Mouse (Mus musculus) liver, embryonic 16.5 days (tissue): Measurements from ENCODE around the gene Clip4. TPM values are rescaled to one million over a fixed set of nuclear protein-coding genes. Genes with fewer than 3 reads are reported as not detected.
A peak's percentile ranks its signal among the peaks of the same experiment; 100 is the strongest.

Experiments
- ATAC-seq: fragments of 200-750 bp; cut with Nextera tagmentation; 2 replicates; pipeline ENCODE4 v1.8.0; 2017; ENCODE audit warnings: low read depth, mild to moderate bottlenecking, moderate number of reproducible peaks, moderate library complexity
- H3K27ac ChIP-seq: fragments of 300-500 bp; sonication (generic); 2 replicates; pipeline ENCODE4 v1.5.1; 2014; ENCODE audit warnings: mild to moderate bottlenecking, low read length
- H3K27me3 ChIP-seq: fragments of 300-500 bp; sonication (generic); 2 replicates; pipeline ENCODE4 v1.6.1; 2014; ENCODE audit warnings: low read depth, low read length, mixed read lengths; ENCODE audit not compliant: control insufficient read depth, insufficient read depth
- H3K36me3 ChIP-seq: fragments of 300-500 bp; sonication (generic); 2 replicates; pipeline ENCODE4 v1.6.1; 2014; ENCODE audit warnings: mild to moderate bottlenecking; ENCODE audit not compliant: control insufficient read depth, insufficient read depth
- H3K4me1 ChIP-seq: fragments of 300-500 bp; sonication (generic); 2 replicates; pipeline ENCODE4 v1.6.1; 2014; ENCODE audit warnings: low read depth, low read length, mixed read lengths; ENCODE audit not compliant: control insufficient read depth
- H3K4me2 ChIP-seq: fragments of 300-500 bp; sonication (generic); 2 replicates; pipeline ENCODE4 v1.6.1; 2014; ENCODE audit warnings: low read depth, low read length, mixed read lengths
- H3K4me3 ChIP-seq: fragments of 300-500 bp; sonication (generic); 2 replicates; pipeline ENCODE4 v1.5.1; 2014; ENCODE audit warnings: low read depth, mild to moderate bottlenecking, low read length
- H3K9ac ChIP-seq: fragments of 300-500 bp; sonication (generic); 2 replicates; pipeline ENCODE4 v1.6.1; 2014; ENCODE audit warnings: low read depth, low read length
- H3K9me3 ChIP-seq: fragments of 300-500 bp; sonication (generic); replicated peaks from 2 replicates; pipeline ENCODE4 v1.6.1; 2016; ENCODE audit warnings: low read length; ENCODE audit not compliant: control insufficient read depth
- WGBS: fragments of 180-500 bp; shearing (Covaris S2); extraction: QIAGEN DNeasy Blood & Tissue Kit; methylation state at CpG from one replicate; pipeline ENCODE4 v1.1.7; 2014; ENCODE audit not compliant: insufficient replicate concordance; 5-methylcytosine and 5-hydroxymethylcytosine counted together
- polyA plus RNA-seq: library from polyadenylated mRNA; unstranded; fragments of >200 nt; fragmentation: Nextera tagmentation; extraction: Ambion mirVana; gene quantifications from 2 replicates; pipeline ENCODE4 v1.2.1, GENCODE M21; 2015

The Clip4 gene
- polyA plus RNA-seq, 1 experiment from 2014 or later = 0.19 TPM

- Histone ChIP-seq H3K36me3 (no peaks in the 10 kb centered on the region), H3K27ac (no peak overlapping the region), H3K27me3 (no peaks in the 10 kb centered on the region), H3K9me3 (no peaks in the 10 kb centered on the region), H3K4me2 (no peak overlapping the region), H3K4me3 (no peak overlapping the region), H3K4me1 (no peaks in the 10 kb centered on the region), H3K9ac (no peak overlapping the region)
- WGBS = 78% methylated on average over 4 of the region's 4 CpGs
- no peak for ATAC-seq
These were observed 35.6 kb downstream of the Clip4 start for GRCm38 (mm10) chr17:71803876-71804275.

DNA sequence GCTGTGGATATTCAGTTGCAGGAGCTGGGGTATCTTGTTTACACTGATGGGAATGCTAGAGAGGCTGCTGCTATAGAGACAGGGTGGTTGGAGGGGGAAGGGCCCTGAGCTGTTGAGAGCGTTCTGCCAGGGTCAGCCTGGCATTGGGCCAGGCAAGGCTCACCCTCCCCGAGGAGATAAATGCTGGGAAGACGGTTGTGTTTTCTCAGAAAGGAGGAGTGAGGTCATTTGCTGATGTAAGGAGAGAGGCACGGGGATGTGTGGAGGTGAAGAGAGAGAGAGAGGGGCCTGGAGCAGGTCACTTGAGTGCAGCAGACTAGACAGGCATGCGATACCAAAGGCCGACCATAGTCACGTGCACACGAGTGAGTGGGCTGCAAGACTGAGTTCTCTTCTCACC is 42.8 kb downstream of the Clip4 start:
- Histone ChIP-seq H3K27me3 (no peaks in the 10 kb centered on the region), H3K9me3 (no peaks in the 10 kb centered on the region), H3K4me3 (no peak overlapping the region), H3K4me2 (no peak overlapping the region), H3K36me3 (no peaks in the 10 kb centered on the region), H3K4me1 (no peaks in the 10 kb centered on the region), H3K27ac (no peak overlapping the region), H3K9ac (no peak overlapping the region)
- ATAC-seq = no peak
- WGBS = 53% methylated on average over 8 of the region's 8 CpGs

DNA sequence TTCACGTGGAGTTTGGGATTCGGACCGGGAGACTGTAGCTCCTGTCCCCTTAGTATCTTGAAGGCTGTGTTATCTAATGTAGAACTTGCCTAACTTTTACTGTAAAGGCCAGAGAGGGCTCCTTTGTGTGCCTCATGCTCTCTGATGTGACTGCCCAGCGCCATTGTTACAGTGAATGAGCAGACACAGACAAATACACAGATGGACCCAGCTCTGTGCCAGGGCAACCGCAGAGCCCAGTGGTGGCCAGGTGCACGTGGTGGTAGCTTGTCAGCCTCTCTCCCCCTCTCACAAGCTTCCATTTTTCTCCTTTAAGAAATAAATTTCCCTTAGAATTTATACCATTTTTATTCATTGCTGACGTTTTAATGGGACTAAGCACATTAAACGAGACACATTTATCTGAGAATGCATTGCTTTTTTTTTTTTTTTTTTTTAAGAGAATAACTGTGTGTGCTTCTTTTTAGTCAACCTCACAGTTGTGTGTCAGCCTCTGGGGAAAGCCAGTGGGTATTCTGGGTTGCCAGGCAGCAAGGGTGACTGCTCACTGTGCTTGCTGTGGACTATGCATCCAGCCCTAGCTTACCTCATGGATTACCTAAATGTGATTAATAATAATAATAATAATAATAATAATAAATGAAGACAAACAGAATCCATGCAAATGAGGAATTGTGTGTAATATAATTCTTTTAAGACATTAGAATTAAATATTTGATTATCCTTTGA is 48.0 kb downstream of the Clip4 start:
- Histone ChIP-seq H3K27me3 (no peaks in the 10 kb centered on the region), H3K36me3 (no peaks in the 10 kb centered on the region), H3K4me1 (no peaks in the 10 kb centered on the region), H3K4me2 (no peak overlapping the region), H3K9me3 (no peaks in the 10 kb centered on the region), H3K27ac (no peak overlapping the region), H3K4me3 (no peak overlapping the region), H3K9ac (no peak overlapping the region)
- 71% methylated on average over 8 of the region's 8 CpGs for WGBS
- ATAC-seq = no peak

GRCm38 (mm10) chr17:71823622-71824306 is 55.5 kb downstream of the Clip4 start:
- Histone ChIP-seq H3K4me1 (no peaks in the 10 kb centered on the region), H3K27ac (no peak overlapping the region), H3K4me3 (no peak overlapping the region), H3K9ac (no peak overlapping the region), H3K27me3 (no peaks in the 10 kb centered on the region), H3K36me3 (no peaks in the 10 kb centered on the region), H3K4me2 (no peak overlapping the region), H3K9me3 (no peaks in the 10 kb centered on the region)
- WGBS = 68% methylated on average over 8 of the region's 8 CpGs
- no peak for ATAC-seq

DNA sequence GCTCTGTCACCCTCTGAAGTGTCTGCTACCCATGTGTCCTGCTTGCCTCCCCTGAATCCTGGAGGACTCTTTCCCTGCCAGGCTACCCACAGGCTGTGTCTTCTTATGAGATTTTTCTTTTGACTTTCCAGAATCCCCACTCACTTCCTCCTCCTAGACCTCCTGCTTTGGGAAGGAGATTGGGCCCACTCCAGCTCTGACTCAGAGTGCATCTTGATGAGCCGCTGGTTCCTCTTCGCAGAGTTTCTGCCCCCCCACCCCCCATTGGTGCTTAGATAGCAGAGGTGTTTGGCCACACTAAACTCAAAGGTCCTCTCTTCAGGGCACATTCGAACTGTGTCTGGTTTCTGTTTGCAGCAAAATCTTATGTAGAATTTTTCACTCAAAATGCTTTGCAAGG is 58.3 kb downstream of the Clip4 start:
- no peak overlapping the region for H3K4me3 ChIP-seq
- 47% methylated on average over 3 of the region's 3 CpGs for WGBS
- H3K27ac ChIP-seq = no peak overlapping the region
- H3K9ac ChIP-seq = no peak overlapping the region
- H3K4me2 ChIP-seq = no peak overlapping the region
- H3K9me3 ChIP-seq = no peaks in the 10 kb centered on the region
- H3K36me3 ChIP-seq = no peaks in the 10 kb centered on the region
- H3K27me3 ChIP-seq = no peaks in the 10 kb centered on the region
- ATAC-seq = no peak
- H3K4me1 ChIP-seq = no peaks in the 10 kb centered on the region

DNA sequence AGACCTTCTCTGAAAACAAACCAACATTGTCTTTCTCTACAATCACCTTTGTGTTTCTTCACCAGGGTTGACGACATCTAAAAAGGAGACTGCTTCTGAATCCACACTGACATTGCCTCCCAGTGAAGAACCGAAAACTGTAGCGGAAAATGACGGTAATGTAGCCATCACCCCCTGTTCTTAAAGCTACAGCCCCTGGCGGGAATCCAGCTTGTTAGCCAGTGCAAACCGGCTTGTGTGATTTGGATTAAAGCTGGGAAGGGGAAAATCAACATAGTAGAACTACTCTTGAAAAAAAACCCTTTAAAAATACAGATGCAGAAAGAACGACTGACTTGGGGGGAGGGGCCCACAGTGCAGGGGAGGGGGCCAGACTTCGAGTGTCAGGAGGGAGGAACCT is 59.4 kb downstream of the Clip4 start:
- no peaks in the 10 kb centered on the region for H3K4me1 ChIP-seq
- H3K4me2 ChIP-seq = no peak overlapping the region
- H3K9me3 ChIP-seq = no peaks in the 10 kb centered on the region
- ATAC-seq = no peak
- H3K36me3 ChIP-seq = no peaks in the 10 kb centered on the region
- WGBS = 61% methylated on average over 8 of the region's 8 CpGs
- no peak overlapping the region for H3K27ac ChIP-seq
- H3K9ac ChIP-seq = no peak overlapping the region
- no peaks in the 10 kb centered on the region for H3K27me3 ChIP-seq
- no peak overlapping the region for H3K4me3 ChIP-seq

DNA sequence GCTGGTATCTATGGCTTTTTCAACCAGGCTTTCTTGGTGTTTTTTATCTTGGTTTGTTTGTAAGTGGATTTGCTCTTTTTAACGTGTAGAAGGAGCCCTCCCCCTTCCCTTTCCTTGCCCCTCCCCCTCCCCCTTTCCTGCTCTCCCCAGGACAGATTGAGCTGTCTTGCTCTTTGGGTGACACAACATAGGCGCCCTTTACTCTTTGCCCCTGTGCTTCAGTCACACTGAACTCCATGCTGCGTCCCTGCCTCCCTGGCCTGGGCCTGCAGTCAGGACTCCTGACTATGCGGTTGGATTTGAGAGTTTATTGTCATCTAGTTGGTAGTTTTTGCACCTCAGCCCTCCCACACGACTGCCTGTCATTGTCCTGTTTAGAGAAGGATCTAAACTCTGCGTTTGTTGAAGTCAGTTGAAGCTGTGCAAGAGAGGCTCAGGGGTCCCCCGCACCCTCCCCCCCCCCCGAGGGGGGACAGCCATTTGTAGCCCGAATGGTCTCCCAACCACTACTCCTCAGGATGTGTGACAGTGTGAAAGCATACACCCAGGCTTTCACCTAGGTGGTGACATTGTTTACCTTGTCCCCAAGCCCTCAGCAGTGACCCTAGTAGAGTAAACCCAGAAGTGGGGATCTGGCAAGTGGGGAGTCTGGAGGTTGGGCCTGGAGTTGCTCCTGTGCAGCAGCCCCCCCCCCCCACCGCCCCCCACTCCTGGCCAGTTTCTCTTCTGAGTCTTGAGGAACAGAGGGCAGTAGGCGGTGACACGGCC is 60.6 kb downstream of the Clip4 start:
- H3K36me3 ChIP-seq = no peaks in the 10 kb centered on the region
- no peak overlapping the region for H3K4me2 ChIP-seq
- peak; percentile 81 for ATAC-seq
- no peaks in the 10 kb centered on the region for H3K27me3 ChIP-seq
- no peak overlapping the region for H3K27ac ChIP-seq
- no peaks in the 10 kb centered on the region for H3K4me1 ChIP-seq
- no peak overlapping the region for H3K4me3 ChIP-seq
- H3K9me3 ChIP-seq = no peaks in the 10 kb centered on the region
- WGBS = 37% methylated on average over 12 of the region's 12 CpGs
- no peak overlapping the region for H3K9ac ChIP-seq

GRCm38 (mm10) chr17:71831960-71832359 is 63.7 kb downstream of the Clip4 start:
- no peak overlapping the region for H3K27ac ChIP-seq
- H3K27me3 ChIP-seq = no peaks in the 10 kb centered on the region
- H3K9ac ChIP-seq = no peak overlapping the region
- WGBS = 60% methylated on average over 3 of the region's 3 CpGs
- no peak for ATAC-seq
- no peaks in the 10 kb centered on the region for H3K36me3 ChIP-seq
- H3K4me2 ChIP-seq = no peak overlapping the region
- H3K9me3 ChIP-seq = no peaks in the 10 kb centered on the region
- H3K4me3 ChIP-seq = no peak overlapping the region
- no peaks in the 10 kb centered on the region for H3K4me1 ChIP-seq

DNA sequence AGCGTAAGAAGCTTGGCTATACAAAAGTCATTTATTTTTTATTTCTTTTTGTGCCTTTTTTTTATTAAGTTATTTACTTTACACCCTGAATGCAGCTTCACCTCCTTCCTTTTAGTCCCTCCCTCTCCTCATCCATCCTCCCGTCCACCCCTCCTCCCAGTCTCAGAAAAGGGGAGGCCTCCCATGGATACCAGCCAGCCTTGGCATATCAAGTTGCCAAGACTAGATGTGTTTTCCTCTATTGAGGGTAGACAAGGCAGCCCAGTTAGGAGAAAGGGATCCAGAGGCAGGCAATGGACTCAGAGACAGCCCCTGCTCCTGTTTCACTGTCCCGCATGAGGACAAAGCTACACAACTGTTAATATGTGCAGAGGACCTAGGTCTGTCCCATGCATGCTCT is 93.9 kb downstream of the Clip4 start:
- Histone ChIP-seq H3K4me1 (no peaks in the 10 kb centered on the region), H3K4me2 (no peak overlapping the region), H3K9me3 (no peaks in the 10 kb centered on the region), H3K27ac (no peak overlapping the region), H3K36me3 (no peaks in the 10 kb centered on the region), H3K4me3 (no peak overlapping the region), H3K9ac (no peak overlapping the region), H3K27me3 (no peaks in the 10 kb centered on the region)
- ATAC-seq = no peak
- WGBS = 74% methylated on average over 3 of the region's 3 CpGs
